Mouse (Mus musculus) intestine, embryonic 15.5 days (tissue): Measurements from ENCODE around the gene Ttc23. TPM values are rescaled to one million over a fixed set of nuclear protein-coding genes. Genes with fewer than 3 reads are reported as not detected.

Experiments
- ATAC-seq: fragments of 200-750 bp; cut with Nextera tagmentation; 2 replicates; pipeline ENCODE4 v1.8.0; 2017; ENCODE audit warnings: moderate TSS enrichment, moderate library complexity
- H3K27ac ChIP-seq: fragments of 300-500 bp; sonication (generic); 2 replicates; pipeline ENCODE4 v1.5.1; 2015; ENCODE audit warnings: mild to moderate bottlenecking, inconsistent platforms
- H3K27me3 ChIP-seq: fragments of 300-500 bp; sonication (generic); replicated peaks from 2 replicates; pipeline ENCODE4 v1.6.1; 2015; ENCODE audit warnings: inconsistent platforms
- H3K36me3 ChIP-seq: fragments of 300-500 bp; sonication (generic); 2 replicates; pipeline ENCODE4 v1.6.1; 2015; ENCODE audit warnings: inconsistent platforms
- H3K4me1 ChIP-seq: fragments of 300-500 bp; sonication (generic); replicated peaks from 2 replicates; pipeline ENCODE4 v1.6.1; 2015; ENCODE audit warnings: inconsistent platforms
- H3K4me2 ChIP-seq: fragments of 300-500 bp; sonication (generic); replicated peaks from 2 replicates; pipeline ENCODE4 v1.6.1; 2015; ENCODE audit warnings: mild to moderate bottlenecking, inconsistent platforms
- H3K4me3 ChIP-seq: fragments of 300-500 bp; sonication (generic); replicated peaks from 2 replicates; pipeline ENCODE4 v1.5.1; 2015; ENCODE audit warnings: inconsistent platforms
- H3K9ac ChIP-seq: fragments of 300-500 bp; sonication (generic); 2 replicates; pipeline ENCODE4 v1.6.1; 2015; ENCODE audit warnings: inconsistent platforms
- H3K9me3 ChIP-seq: fragments of 300-500 bp; sonication (generic); 2 replicates; pipeline ENCODE4 v1.6.1; 2016; ENCODE audit warnings: inconsistent platforms
- WGBS: fragments of 180-500 bp; shearing (Covaris S2); methylation state at CpG from one replicate; pipeline ENCODE4 v1.1.7; 2015; 5-methylcytosine and 5-hydroxymethylcytosine counted together
- polyA plus RNA-seq: library from polyadenylated mRNA; unstranded; fragments of >200 nt; fragmentation: Nextera tagmentation; extraction: Ambion mirVana; gene quantifications from 2 replicates; pipeline ENCODE4 v1.2.1, GENCODE M21; 2015

The Ttc23 gene
- polyA plus RNA-seq, 1 experiment from 2014 or later, result 20.9 TPM

DNA sequence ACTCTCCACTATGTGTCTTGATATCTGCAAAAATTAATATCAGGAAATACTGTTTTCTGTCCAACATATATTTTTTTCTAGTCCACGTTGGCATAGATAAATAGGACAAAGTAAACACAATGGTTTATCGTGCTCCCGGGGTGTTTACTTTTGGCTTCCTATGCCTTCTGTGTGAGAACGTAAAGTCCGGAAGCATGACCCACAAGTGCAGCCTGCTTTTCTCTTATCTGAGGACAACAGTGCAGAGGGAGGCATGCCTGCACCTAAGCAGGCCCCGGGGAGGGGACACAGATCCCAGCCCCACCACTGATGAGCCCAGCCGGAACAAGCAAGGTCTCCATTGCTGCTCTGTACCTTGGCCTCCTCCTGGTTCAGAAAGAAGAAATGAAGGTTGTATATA, 63.0 kb downstream of the Ttc23 start:
- Histone ChIP-seq H3K4me3 (no peak overlapping the region), H3K27ac (no peak overlapping the region), H3K4me2 (no peak overlapping the region), H3K4me1 (peaks cover 3% of the 10 kb centered on the region; the same call in 1 of the 2 replicates), H3K36me3 (peaks cover 7% of the 10 kb centered on the region), H3K27me3 (no peaks in the 10 kb centered on the region), H3K9ac (no peak overlapping the region), H3K9me3 (no peaks in the 10 kb centered on the region)
- 40% methylated on average over 7 of the region's 7 CpGs for WGBS
- ATAC-seq, result peak; percentile 56

DNA sequence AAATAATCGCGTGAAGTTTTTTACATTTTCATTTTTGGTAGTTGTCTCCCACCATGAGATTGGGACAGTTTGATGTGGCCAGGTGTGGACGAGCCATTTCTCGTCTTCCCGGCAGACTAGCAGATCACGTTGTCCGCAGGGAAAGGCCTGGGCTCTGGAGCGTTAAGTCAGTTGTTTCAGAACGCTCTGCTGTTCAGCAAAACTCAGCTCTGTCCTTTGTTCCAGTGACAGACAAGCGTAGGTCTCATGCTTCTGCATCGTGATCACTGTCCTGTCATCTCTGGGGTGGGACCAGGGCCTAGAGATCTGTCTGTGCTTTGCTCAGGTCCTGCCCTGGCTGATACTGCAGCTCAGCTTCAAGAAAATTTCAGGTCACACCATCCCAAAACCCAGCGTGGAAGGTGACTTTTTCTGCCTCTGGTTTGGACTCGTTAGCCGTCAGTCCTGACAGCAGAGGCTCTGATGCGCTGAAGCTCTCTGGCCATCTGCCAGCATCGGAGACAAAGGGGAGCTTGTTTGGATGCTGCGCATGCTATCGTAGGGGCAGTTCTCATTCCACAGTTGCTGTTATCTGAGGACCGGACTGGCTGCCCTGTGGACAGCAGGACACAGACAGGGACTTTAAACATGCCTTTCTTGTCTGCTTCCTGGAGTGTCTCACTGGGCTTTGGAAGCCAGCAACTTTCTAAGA, 66.8 kb downstream of the Ttc23 start:
- WGBS, result 70% methylated on average over 19 of the region's 19 CpGs
- ATAC-seq, result no peak

DNA sequence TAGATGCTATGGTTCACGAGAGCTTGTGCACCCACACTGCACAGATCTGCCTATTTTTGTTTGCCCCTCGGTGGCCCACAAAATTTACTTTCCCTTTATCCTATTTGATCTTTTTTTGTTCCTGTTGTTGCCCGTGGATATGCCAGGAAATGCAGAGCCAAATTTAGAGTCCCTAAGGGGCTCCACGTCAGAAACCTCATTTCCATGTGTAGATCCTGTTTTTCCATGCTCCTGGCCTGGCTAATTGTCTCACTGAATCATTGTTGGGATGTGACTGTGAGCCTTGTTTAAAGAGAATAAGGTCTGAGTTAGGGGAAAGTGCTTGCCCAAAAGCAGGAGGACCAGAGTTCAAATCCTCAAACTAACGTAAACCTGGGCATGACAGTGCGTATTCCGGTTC, 68.0 kb downstream of the Ttc23 start:
- Histone ChIP-seq H3K9ac (no peak overlapping the region), H3K9me3 (no peaks in the 10 kb centered on the region), H3K27me3 (no peaks in the 10 kb centered on the region), H3K4me3 (no peak overlapping the region), H3K36me3 (peaks cover 7% of the 10 kb centered on the region), H3K4me1 (peaks cover 12% of the 10 kb centered on the region; the same call in 1 of the 2 replicates), H3K4me2 (no peak overlapping the region), H3K27ac (no peak overlapping the region)
- WGBS, result 77% methylated on average over 7 of the region's 7 CpGs
- ATAC-seq, result no peak

More for the DNA sequence above, 66.8 kb downstream of the Ttc23 start:
- H3K27me3 ChIP-seq, result no peaks in the 10 kb centered on the region
- no peak overlapping the region for H3K9ac ChIP-seq
- no peak overlapping the region for H3K4me2 ChIP-seq
- H3K27ac ChIP-seq, result no peak overlapping the region
- peaks cover 12% of the 10 kb centered on the region; the same call in 1 of the 2 replicates for H3K4me1 ChIP-seq
- H3K9me3 ChIP-seq, result no peaks in the 10 kb centered on the region
- H3K4me3 ChIP-seq, result no peak overlapping the region
- H3K36me3 ChIP-seq, result peaks cover 7% of the 10 kb centered on the region

DNA sequence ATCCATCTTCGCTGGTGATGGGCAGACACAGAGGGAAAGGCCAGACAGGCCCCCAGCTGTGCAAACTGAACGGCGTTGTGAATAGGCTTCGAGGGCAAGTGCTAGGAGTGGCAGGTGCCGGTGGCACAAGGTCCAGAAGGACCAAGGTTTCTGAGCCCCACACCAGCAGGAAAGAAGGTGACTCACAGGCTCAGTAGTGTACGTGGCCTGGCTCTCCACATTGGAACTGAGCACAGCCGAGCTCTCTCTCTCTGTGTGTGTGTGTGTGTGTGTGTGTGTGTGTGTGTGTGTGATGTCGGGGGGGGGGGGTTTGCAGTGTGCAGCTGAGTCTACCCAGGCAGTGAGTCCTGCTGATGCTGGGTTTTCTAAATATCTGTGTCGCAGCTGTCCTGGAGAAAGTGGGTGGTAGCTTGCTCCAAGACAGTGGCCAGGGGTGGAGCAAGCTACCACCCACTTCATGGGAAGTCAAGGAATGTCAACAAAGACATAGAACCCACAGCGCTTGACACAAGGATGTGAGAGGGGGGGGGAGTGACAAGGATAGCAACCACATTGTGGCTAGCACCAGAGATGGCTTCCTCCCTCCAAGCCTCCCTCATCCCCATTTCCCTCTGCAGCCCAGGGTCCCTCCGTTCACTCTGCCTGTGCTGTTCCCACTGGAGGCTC, 69.1 kb downstream of the Ttc23 start:
- WGBS, result 62% methylated on average over 11 of the region's 11 CpGs
- no peak overlapping the region for H3K4me2 ChIP-seq
- no peak overlapping the region for H3K27ac ChIP-seq
- peaks cover 12% of the 10 kb centered on the region; the same call in 1 of the 2 replicates for H3K4me1 ChIP-seq
- H3K9ac ChIP-seq, result no peak overlapping the region
- peaks cover 7% of the 10 kb centered on the region for H3K36me3 ChIP-seq
- H3K9me3 ChIP-seq, result no peaks in the 10 kb centered on the region
- no peaks in the 10 kb centered on the region for H3K27me3 ChIP-seq
- H3K4me3 ChIP-seq, result no peak overlapping the region
- peak; percentile 53 for ATAC-seq

DNA sequence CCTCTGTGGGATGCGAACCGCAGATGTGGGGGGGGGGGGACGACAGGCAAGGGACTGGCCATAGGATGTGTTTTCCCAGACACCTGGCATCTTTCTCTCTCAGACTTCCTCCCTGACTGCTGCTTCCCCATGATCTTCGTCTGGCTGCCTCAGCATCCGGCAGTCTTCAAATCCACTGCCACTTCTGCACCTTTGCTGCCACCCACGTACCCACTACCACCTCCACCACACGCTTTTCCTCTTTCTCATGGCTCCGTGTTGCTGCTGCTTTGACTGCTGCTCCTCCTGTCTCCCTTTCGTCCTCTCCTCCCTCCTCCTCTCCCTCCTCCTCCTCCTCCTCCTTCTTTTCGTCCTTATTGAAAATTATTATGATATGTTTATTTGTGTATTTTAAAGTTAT, 69.7 kb downstream of the Ttc23 start:
- no peak overlapping the region for H3K27ac ChIP-seq
- peaks cover 12% of the 10 kb centered on the region; the same call in 1 of the 2 replicates for H3K4me1 ChIP-seq
- no peak overlapping the region for H3K4me3 ChIP-seq
- H3K36me3 ChIP-seq, result peaks cover 7% of the 10 kb centered on the region; the same call in 1 of the 2 replicates
- ATAC-seq, result no peak
- 80% methylated on average over 10 of the region's 10 CpGs for WGBS
- H3K9ac ChIP-seq, result no peak overlapping the region
- H3K4me2 ChIP-seq, result no peak overlapping the region
- H3K27me3 ChIP-seq, result no peaks in the 10 kb centered on the region
- no peaks in the 10 kb centered on the region for H3K9me3 ChIP-seq

DNA sequence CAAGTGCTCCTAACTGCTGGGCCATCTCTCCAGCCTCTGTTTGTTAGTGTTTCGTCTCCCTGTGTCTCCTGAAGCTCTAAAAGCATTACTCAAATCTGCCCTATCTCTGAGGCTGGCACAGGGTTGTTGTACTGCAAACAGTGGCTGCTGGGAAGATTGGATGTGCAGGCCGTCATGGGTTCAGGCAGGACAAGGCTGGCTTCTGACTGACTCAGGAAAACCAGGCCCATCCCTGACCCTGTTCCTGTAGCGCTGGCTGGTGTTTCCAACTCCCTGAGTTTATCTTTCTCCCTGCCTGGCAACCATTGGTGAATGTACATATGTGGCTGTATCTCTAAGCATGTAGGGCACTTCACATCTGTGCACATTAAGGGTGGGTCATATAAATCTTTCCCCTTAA, 70.3 kb downstream of the Ttc23 start:
- Histone ChIP-seq H3K27me3 (no peaks in the 10 kb centered on the region), H3K36me3 (peaks cover 6% of the 10 kb centered on the region; the same call in 1 of the 2 replicates), H3K9ac (no peak overlapping the region), H3K4me2 (no peak overlapping the region), H3K4me3 (no peak overlapping the region), H3K27ac (no peak overlapping the region), H3K4me1 (peaks cover 12% of the 10 kb centered on the region; the same call in 1 of the 2 replicates), H3K9me3 (no peaks in the 10 kb centered on the region)
- 69% methylated on average over 3 of the region's 3 CpGs for WGBS
- ATAC-seq, result no peak

DNA sequence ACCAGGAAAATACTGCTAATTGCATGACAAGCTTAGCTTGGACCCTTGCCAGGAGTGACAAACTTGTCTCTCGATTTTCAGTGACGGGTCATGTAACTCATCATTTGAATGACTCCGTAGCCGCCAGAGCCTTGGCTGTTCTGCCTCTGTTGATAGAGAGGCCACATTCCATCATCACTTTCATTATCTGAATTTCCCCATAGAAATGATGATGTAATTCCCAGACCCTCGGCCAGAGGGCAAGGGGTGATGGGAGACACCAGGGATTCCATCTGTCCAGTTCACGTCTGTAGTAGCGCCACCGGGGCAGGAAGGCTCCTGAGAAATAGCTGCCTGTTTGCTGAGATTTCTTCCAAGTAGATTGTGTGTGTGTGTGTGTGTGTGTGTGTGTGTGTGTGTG, 71.6 kb downstream of the Ttc23 start:
- no peak for ATAC-seq
- Histone ChIP-seq H3K4me3 (no peak overlapping the region), H3K27me3 (no peaks in the 10 kb centered on the region), H3K9me3 (no peaks in the 10 kb centered on the region), H3K36me3 (no peaks in the 10 kb centered on the region), H3K9ac (no peak overlapping the region), H3K4me1 (peaks cover 12% of the 10 kb centered on the region; the same call in 1 of the 2 replicates), H3K27ac (no peak overlapping the region), H3K4me2 (no peak overlapping the region)
- 57% methylated on average over 8 of the region's 8 CpGs for WGBS

DNA sequence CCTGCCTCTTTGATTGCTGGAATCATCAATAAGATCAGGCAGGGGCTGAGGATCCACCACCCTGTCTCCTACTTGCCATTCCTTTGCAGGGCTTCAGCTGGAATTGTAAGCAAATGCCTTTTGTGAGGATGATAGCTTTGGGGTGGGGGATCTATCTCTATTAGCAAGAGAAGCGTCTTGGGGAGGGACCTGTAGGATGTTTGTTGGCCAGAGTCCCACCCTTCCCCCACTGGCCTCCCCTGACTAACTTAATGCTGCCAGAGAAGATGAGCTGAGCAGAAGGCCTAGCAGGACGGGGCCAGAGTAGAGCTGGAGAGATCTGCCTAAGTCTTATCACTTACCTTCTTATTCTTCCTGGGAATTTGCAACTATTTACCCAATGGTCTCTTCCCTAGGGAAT, 75.0 kb downstream of the Ttc23 start:
- no peaks in the 10 kb centered on the region for H3K9me3 ChIP-seq
- WGBS, result 40% methylated on average over 2 of the region's 2 CpGs
- ATAC-seq, result no peak
- H3K4me1 ChIP-seq, result no peaks in the 10 kb centered on the region
- H3K9ac ChIP-seq, result no peak overlapping the region
- no peak overlapping the region for H3K4me3 ChIP-seq
- no peak overlapping the region for H3K27ac ChIP-seq
- H3K36me3 ChIP-seq, result no peaks in the 10 kb centered on the region
- H3K4me2 ChIP-seq, result no peak overlapping the region
- no peaks in the 10 kb centered on the region for H3K27me3 ChIP-seq

DNA sequence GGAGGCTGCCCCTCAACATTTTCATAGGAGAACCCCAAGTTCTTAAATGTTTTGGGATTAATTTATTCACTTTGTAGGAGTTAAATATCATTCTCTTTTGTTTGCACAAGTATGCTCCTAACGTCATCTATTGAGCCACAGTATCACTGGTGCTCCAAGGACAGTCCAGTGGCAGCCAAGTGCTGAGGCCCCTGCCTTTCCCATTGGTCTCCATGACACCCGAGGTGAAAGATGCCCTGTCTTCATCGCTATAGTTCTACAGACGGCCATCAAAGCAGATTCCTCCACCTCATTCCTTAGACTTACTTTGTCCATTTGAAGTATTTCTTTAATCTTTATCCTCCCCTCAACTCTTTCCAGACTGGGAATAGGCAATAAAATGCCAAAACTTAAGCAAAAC, 77.3 kb downstream of the Ttc23 start:
- Histone ChIP-seq H3K4me1 (no peaks in the 10 kb centered on the region), H3K36me3 (no peaks in the 10 kb centered on the region), H3K9ac (no peak overlapping the region), H3K27me3 (no peaks in the 10 kb centered on the region), H3K4me3 (no peak overlapping the region), H3K27ac (no peak overlapping the region), H3K9me3 (no peaks in the 10 kb centered on the region), H3K4me2 (no peak overlapping the region)
- 72% methylated on average over 4 of the region's 4 CpGs for WGBS
- no peak for ATAC-seq

DNA sequence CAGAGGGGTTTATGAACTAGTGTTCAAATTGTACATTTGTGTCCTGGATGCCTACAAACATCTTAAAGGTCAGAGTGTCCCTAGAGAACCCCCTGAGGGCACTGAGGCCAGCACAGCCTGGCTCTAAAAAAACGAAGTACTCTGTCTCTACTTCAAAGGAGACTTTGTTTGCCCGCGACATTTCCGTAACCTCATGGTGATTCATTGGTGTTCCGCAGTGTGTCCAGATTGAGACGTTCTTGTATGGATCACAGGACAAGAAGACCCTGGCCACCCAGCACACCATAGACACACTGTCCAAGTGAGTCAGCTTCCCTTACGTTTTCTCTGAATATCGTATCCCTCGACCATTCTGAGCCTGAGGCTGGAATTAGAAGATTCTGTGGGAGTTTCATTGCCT, 77.8 kb downstream of the Ttc23 start:
- H3K4me3 ChIP-seq, result no peak overlapping the region
- H3K27me3 ChIP-seq, result no peaks in the 10 kb centered on the region
- 72% methylated on average over 9 of the region's 9 CpGs for WGBS
- no peak overlapping the region for H3K9ac ChIP-seq
- no peaks in the 10 kb centered on the region for H3K9me3 ChIP-seq
- no peaks in the 10 kb centered on the region for H3K4me1 ChIP-seq
- H3K27ac ChIP-seq, result no peak overlapping the region
- no peak overlapping the region for H3K4me2 ChIP-seq
- no peaks in the 10 kb centered on the region for H3K36me3 ChIP-seq
- ATAC-seq, result no peak

DNA sequence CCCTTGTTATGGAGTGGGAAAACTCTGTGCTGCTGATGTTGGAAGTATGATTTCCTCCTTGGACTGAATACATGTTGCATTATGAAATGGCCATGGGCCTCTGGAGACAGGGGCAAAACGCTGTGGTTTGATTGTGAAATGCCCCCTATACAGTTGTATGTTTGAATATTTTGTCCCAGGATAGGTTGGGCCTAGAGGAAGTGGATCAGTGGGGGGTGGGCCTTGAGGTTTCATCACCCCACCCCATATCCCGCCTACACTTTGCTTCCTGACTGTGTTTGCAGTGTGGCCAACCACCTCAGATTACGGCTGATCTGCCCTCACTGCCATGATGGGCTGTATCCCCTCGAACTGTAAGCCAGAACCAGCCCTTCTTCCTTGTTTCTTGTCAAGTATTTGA, 81.0 kb downstream of the Ttc23 start:
- 93% methylated on average over 4 of the region's 4 CpGs for WGBS
- Histone ChIP-seq H3K9me3 (no peaks in the 10 kb centered on the region), H3K36me3 (no peaks in the 10 kb centered on the region), H3K27me3 (no peaks in the 10 kb centered on the region), H3K27ac (no peak overlapping the region), H3K4me2 (no peak overlapping the region), H3K9ac (no peak overlapping the region), H3K4me3 (no peak overlapping the region), H3K4me1 (no peaks in the 10 kb centered on the region)
- no peak for ATAC-seq

DNA sequence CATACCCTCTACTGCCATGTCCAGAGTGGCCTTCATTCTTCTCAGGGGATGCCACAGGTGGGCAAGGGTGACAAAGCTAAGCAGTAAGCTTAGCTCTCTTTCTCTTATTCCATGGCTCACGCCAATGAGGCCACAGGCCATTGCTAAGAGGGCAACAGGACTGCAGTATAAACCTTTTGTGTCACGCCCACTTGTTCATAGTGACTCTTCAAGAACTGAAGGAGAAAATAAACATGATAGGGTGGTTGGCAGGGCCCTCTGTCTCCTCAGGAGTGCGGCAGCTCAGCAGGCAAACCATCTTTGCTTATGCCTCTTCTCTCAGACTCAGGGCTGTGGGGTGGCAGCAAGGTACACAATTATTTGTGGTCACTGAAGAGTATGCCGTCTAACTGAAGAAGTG, 81.6 kb downstream of the Ttc23 start:
- WGBS, result 96% methylated on average over 4 of the region's 4 CpGs
- no peaks in the 10 kb centered on the region for H3K4me1 ChIP-seq
- H3K4me3 ChIP-seq, result no peak overlapping the region
- no peak for ATAC-seq
- H3K27me3 ChIP-seq, result no peaks in the 10 kb centered on the region
- no peak overlapping the region for H3K9ac ChIP-seq
- no peak overlapping the region for H3K27ac ChIP-seq
- H3K4me2 ChIP-seq, result no peak overlapping the region
- no peaks in the 10 kb centered on the region for H3K36me3 ChIP-seq
- H3K9me3 ChIP-seq, result no peaks in the 10 kb centered on the region
